Mouse (Mus musculus) brown adipose tissue, adult 24 weeks (tissue): Measurements from ENCODE around the gene Lpcat3. TPM values are rescaled to one million over a fixed set of nuclear protein-coding genes. Genes with fewer than 3 reads are reported as not detected.
A peak's percentile ranks its signal among the peaks of the same experiment; 100 is the strongest.
"Not testable (repeated sequence)": the region's sequence is repeated elsewhere in the genome, so short reads cannot be mapped to it uniquely, and the experiment has no call there.

Source experiments
- H3K27ac ChIP-seq: fragments of 200-500 bp; replicated peaks from 2 replicates; pipeline ENCODE4 v1.5.1; 2012; ENCODE audit warnings: low read depth, mild to moderate bottlenecking, low read length
- H3K4me1 ChIP-seq: fragments of 200-500 bp; 2 replicates; pipeline ENCODE4 v1.6.1; 2012; ENCODE audit warnings: low read length, mixed read lengths; ENCODE audit not compliant: control insufficient read depth, insufficient read depth, insufficient read length
- H3K4me3 ChIP-seq: fragments of 200-500 bp; 2 replicates; pipeline ENCODE4 v1.5.1; 2012; ENCODE audit warnings: low read depth, mild to moderate bottlenecking, low read length, moderate library complexity; ENCODE audit not compliant: insufficient read depth
- polyA plus RNA-seq: library from polyadenylated mRNA; stranded (reverse); fragments of >200 nt; gene quantifications from 2 replicates; pipeline ENCODE4 v1.2.4, GENCODE M21; 2012; ENCODE audit not compliant: missing spikeins, insufficient read depth, insufficient read length

Lpcat3 gene
- polyA plus RNA-seq, 1 experiment, result 58.4 TPM

DNA sequence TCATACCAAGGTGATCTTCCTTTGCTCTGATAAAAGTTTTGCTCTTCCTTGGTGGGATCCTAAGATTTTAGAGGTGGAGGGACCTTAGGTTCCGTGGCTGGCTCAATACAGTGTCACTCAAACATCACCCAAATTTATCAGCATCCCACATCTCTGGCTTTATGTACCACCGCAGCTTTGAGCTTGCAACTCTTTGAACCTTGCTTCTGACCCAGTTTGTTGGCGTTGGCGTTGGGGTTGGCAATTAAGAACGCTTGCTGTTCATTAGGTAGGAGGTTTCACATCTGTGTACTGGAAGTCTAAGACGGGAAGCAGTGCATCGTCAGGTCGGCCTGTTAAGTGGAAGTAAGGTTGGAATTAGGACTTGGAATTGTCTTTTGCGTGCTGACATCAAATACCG lies 2.2 kb downstream of the Lpcat3 start:
- no peaks in the 10 kb centered on the region; the same call in 1 of the 2 replicates for H3K4me1 ChIP-seq
- no peak overlapping the region for H3K4me3 ChIP-seq
- no peak overlapping the region for H3K27ac ChIP-seq

DNA sequence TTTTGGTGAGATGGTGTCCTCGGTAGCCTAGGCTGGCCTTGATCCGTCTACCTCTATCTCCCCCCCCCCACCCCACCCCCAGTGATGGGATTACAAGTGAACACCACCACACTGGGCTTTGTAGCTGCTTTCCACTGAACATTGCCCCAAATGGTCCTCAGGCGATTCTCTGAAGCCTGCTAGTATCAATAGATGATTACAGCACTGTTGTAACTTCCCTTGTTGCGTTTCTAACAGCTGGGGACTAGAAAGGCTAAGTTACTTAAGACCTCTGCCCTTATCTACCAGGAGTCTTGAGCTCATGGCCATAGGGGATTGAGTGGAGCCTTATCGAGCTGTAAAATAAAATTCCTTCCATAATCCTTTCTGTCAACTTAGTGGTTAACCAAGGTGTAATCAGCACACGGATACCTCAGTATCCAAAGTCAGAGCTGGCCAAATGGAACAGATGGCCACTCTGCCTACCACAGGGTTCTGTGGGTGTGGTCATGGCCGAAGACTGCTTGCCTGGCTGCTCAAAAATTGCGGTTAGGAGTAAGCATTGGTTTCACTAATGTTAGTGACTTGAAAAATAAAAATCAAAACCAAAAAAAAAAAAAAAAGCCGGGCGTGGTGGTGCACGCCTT lies 6.5 kb downstream of the Lpcat3 start:
- Histone ChIP-seq H3K27ac (no peak overlapping the region), H3K4me3 (no peak overlapping the region), H3K4me1 (peaks cover 2% of the 10 kb centered on the region; the same call in 1 of the 2 replicates)

DNA sequence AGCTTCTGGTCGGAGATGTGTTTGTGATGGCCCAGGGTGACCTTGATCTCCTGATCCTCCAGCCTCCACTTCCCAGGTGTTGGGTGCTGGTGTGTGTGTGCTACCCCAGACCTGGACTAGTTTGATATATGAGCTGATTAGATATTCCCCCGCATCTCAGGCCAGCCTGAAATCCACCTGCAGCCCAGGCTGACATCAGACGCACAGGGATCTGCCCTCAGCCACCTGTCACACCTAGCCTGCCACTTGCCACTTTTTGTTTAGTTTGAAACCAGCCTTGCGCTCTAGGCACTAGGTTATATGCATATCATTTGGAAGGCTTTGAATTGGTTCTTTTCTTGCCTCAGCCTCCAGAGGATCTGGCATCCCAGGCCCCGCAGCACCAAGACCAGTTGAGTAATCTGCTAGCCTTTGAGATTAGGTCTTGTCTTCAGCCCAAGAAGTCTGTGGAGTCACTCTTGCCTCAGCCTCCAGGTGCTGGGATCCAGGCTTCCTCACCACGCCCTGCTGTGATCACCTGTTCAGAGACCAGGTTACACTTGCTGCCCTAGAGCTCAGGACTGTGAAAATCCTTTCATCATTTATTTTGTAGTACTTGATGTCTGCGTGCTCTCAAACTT lies 7.6 kb downstream of the Lpcat3 start:
- H3K4me3 ChIP-seq, result no peak overlapping the region
- peaks cover 2% of the 10 kb centered on the region; the same call in 1 of the 2 replicates for H3K4me1 ChIP-seq
- H3K27ac ChIP-seq, result no peak overlapping the region

DNA sequence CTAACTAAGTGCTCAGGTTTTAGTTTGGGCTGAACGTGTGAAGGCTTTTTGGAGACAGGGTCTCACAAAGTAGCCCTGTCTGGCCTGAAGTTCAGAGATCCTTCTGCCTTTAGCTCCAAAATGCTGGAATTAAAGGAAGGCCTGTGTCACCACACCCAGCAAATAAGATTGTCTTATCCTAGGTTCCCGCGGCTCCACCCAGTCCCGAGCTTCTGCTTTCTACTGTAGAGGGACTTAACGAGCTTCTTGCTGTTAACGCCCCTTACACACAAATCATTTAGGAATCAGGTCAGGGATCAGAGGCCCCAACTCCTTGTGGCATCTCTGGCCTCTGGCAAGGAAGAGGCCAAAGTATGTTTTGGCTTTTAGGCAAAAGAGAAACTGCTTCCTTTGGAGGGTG lies 9.3 kb downstream of the Lpcat3 start:
- no peak overlapping the region for H3K4me3 ChIP-seq
- peaks cover 2% of the 10 kb centered on the region; the same call in 1 of the 2 replicates for H3K4me1 ChIP-seq
- H3K27ac ChIP-seq, result 0 out of 2 replicates have a peak overlapping the region, but pooled peaks have one; percentile 19

DNA sequence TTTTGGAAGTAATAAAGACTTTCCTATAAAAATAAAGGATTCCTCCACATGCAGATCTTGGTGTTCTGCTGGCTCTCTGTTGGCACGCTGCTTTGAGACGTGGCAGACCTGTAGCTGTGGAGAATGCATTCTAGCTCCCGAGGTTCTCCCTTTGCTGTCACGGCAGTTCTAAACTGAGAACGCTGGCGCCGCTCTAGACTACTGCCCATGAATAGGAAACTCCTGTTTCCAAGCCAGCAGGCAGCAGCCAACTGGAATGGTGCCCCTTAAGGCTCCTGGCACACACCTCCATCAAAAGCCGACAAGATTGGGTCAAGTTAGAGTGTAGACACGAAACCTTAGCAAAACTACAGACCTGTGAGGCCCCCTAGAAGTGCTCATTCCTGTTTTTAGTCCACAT lies 10.8 kb downstream of the Lpcat3 start:
- H3K4me3 ChIP-seq, result no peak overlapping the region
- no peak overlapping the region for H3K27ac ChIP-seq

DNA sequence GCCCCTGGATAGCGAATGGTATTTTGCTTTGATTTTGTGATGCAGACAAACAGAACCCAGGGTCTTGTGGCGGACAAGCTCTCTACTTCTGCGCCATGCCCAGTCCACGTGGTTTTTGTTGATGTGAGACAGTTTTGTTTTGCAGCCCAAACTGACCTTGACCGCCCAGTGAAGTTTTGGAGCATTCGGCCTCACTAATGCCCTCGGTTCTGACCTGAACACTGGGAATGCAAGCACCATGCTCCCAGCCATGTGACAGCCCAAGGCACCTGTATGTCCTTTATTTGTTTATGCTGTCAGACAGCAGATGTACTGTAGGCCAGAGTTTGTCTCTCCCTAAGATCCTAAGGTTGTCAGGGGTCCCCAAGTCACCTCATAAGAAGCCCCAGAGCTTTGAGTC lies 11.8 kb downstream of the Lpcat3 start:
- H3K4me1 ChIP-seq, result peaks cover 2% of the 10 kb centered on the region; the same call in 1 of the 2 replicates
- no peak overlapping the region for H3K4me3 ChIP-seq
- no peak overlapping the region for H3K27ac ChIP-seq

More for the DNA sequence above, 10.8 kb downstream of the Lpcat3 start:
- H3K4me1 ChIP-seq, result peaks cover 2% of the 10 kb centered on the region; the same call in 1 of the 2 replicates

DNA sequence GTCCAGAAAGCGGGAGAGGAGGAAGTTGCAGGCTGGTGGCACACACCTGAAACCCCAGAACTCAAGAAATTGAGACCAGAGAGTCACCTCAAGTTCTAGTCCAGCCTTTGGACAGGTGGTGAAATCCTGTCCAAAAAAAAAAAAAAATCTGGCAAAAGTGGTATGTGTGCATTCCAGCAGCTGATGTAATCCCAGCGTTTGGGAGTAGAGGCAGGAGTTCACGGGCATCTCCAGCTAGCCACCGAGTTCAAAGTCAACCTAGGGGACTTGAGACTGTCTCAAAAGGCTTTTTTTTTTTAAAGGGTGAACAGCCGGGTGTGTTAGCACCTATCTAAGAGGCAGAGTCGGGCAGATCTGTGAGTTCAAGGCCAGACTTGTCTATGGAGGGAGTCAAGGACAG lies 13.3 kb downstream of the Lpcat3 start:
- Histone ChIP-seq H3K4me1 (peaks cover 2% of the 10 kb centered on the region; the same call in 1 of the 2 replicates), H3K27ac (no peak overlapping the region)

DNA sequence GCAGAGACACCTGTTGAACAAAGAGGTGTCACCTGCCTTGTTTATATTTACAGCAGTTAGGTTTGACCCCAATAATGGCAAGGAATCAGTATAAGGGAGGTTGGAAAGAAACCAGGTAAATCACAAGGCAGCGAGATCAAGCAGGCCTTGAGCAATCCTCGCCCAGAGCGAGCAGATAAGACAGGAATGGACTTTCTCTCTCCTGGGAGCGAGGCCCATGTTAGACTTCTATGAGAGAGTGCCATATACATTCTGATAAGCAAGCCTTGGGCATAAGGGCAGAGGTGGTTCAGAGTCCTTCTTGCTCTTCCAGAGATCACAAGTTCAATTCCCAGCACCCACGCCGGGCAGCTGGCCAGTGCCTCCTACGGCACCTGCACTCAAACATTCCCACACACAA lies 15.9 kb downstream of the Lpcat3 start:
- Histone ChIP-seq H3K4me1 (peaks cover under 1% of the 10 kb centered on the region), H3K4me3 (no peak overlapping the region), H3K27ac (no peak overlapping the region)

More for the DNA sequence above, 13.3 kb downstream of the Lpcat3 start:
- H3K4me3 ChIP-seq, result no peak overlapping the region

DNA sequence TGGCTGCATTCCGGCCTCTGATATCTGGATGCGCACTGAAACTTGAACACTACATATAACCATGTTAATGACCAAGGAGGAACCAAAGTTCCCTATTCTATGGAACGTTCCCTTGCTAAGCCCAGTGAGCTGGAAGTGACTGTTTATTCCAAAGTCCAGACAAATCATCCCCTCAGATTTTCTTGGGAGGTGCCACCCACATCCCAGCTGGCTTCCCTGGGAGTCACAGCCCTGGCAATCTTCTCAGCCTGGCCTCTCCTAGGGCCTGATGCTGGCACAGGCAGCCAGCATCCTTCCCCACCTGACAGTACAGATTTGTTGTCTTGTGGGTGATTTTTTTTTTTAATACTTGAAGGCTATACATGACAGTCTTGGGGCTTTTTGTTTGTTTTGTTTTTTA lies 16.7 kb downstream of the Lpcat3 start:
- Histone ChIP-seq H3K4me1 (peaks cover 2% of the 10 kb centered on the region), H3K4me3 (no peak overlapping the region), H3K27ac (no peak overlapping the region)

DNA sequence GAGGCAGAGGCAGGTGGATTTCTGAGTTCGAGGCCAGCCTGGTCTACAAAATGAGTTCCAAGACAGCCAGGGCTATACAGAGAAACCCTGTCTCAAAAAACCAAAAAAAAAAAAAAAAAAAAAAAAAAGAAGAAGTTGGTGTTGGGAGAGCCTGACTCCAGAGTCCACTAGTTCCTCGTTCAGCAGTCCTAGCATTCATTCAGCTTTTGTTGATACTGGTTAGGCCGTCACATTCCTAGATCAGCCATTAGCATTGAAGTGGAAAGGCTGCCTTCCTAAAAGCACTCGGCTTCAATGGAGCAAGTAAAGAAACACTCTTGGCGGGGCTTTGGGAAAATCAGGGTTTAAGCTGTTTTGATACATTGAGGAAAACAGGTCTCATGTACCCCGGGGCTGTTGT lies 19.5 kb downstream of the Lpcat3 start:
- H3K4me1 ChIP-seq, H3K4me3 ChIP-seq, H3K27ac ChIP-seq: not testable (repeated sequence)

DNA sequence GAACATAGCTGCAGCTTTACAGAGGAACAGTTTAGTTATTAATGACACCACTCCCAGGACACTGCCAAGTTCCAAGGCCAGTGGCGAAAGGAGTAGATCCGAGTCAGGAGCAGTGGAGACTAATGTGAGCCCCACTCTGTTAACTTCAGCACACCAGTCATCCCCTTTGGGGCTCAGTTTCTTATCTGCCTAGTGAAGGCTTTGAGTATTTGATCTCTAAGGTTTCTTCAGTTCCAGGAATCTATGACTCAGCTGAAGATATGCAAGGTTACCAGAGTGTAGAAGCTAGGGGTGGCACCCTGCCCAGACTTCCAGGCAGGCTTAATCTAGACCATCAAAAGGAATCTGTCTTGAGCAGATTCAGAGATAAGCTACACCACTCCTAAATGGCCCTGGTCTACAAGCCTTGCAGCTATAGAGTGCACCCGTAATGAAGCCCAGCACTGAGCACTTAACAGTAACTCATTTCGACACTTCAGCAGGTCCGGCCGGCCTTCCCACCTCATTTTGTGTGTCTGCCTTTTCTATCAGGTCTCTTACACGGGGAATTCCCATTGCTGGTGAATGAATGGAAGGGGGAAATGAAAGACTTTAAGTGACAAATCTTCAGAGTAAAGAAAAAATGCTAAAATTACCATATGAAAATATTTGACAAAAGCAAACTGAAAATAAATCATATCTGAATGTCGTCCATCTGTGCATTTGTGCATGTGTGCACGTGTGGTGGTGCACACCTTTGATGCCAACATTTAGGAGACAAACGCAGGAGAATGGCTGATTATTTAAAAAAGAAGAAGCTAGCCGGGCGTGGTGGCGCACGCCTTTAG lies 21.0 kb downstream of the Lpcat3 start:
- Histone ChIP-seq H3K4me1 (peaks cover 2% of the 10 kb centered on the region), H3K4me3 (no peak overlapping the region), H3K27ac (no peak overlapping the region)

DNA sequence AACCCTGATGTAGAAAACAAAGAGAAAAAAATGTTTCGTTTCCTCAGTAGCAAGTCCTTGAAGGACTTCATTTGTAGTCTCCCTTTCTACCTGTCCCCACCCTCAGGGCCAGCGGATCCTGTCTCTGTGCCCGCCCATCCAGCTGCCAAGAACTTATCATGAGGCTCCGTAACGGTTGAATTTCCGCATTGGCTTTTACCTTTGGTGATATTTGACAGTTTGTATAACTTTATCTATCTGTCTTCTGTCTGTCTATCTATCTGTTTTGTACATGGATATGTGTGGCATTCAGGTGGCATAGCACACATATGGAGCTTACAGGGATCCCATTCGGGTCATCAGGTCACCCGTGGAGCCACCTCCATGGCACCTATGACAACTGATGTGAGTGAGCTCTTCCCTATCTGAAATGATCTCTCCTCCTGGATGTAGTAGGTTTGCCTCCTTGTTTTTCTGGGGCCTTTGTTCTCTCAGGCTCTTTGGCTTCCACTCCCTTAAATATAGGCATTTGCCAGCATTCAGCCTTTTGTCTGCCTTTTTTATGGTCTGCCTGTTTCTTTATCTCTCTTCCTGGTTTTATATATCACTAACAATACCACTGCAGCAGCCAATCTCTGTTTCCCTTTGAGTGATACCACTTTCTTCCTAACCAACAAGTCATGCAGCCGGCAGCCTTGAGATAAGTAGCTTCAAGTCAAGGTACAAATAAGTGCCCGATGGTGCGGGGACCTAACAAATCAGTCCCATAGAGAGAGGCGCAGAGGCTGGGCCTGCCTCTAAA lies 23.0 kb downstream of the Lpcat3 start:
- Histone ChIP-seq H3K4me3 (no peak overlapping the region), H3K27ac (no peak overlapping the region), H3K4me1 (peaks cover 2% of the 10 kb centered on the region)

DNA sequence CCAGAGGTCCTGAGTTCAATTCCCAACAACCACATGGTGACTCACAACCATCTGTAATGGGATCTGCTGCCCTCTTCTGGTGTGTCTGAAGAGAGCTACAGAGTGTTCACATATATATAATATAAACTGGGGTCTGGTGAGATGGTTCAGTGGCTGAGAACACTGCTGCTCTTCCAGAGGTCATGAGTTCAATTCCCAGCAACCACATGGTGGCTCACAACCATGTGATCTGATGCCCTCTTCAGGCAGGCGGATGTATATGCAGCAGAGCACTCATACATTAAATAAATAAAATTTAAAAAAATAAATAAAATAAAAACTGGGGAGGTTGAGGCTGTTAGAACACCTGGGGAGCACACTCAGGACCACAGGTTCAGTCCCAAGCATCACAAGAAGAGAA lies 23.8 kb downstream of the Lpcat3 start:
- not testable (repeated sequence) for H3K4me1 ChIP-seq, H3K27ac ChIP-seq, H3K4me3 ChIP-seq

DNA sequence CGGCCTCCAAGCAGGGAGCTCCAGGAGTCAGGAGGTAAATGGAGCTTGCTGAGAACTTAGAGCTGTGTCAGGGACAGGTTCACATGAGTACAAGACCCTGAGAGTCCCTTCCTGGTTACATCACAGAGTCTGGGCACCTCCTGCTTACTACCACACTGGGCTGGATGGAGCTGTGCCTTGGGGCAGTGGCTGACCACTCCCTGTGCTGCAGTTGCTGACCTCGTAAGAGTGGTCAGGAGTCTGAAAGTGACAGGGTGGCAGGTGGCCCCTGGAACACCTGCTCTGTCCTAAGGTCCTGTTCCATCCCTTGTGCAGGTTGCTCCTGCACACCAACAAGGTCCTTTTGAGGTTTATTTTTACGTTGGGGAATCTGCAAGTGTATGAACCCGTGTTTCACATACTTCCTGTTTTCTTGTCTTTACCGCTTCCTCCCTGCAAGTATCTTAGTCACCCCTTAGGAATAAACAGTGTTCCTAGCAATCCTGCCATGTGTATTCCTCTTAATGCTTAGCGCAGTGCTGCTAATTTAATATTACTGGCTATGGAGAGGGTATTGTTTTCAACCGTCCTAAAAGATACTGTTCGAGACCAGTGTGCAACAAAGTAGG lies 25.4 kb downstream of the Lpcat3 start:
- Histone ChIP-seq H3K27ac (0 out of 2 replicates have a peak overlapping the region, but pooled peaks have one; percentile 3), H3K4me1 (peaks cover 8% of the 10 kb centered on the region)

More for the DNA sequence above, 25.4 kb downstream of the Lpcat3 start:
- H3K4me3 ChIP-seq, result no peak overlapping the region
